Mouse (Mus musculus) liver, embryonic 11.5 days (tissue): ENCODE data around the gene Bex6. TPM values are rescaled to one million over a fixed set of nuclear protein-coding genes. Genes with fewer than 3 reads are reported as not detected.
"Not testable (repeated sequence)": the region's sequence is repeated elsewhere in the genome, so short reads cannot be mapped to it uniquely, and the experiment has no call there.

Experiments used
- ATAC-seq: fragments of 200-750 bp; cut with Nextera tagmentation; replicated peaks from 2 replicates; pipeline ENCODE4 v1.8.0; 2017; ENCODE audit warnings: moderate number of reproducible peaks, mild to moderate bottlenecking, moderate TSS enrichment, moderate library complexity; ENCODE audit not compliant: low FRiP score
- DNase-seq: peaks from one replicate; pipeline ENCODE4 v3.0.0-alpha.2; 2017; ENCODE audit warnings: low spot score
- H3K27ac ChIP-seq: fragments of 300-500 bp; sonication (generic); 2 replicates; pipeline ENCODE4 v1.5.1; 2014; ENCODE audit warnings: mild to moderate bottlenecking, low read depth, low read length, control low read depth
- H3K27me3 ChIP-seq: fragments of 300-500 bp; sonication (generic); replicated peaks from 2 replicates; pipeline ENCODE4 v1.6.1; 2014; ENCODE audit warnings: low read length, mixed read lengths; ENCODE audit not compliant: control insufficient read depth, insufficient read depth
- H3K36me3 ChIP-seq: fragments of 300-500 bp; sonication (generic); 2 replicates; pipeline ENCODE4 v1.6.1; 2014; ENCODE audit warnings: mild to moderate bottlenecking, low read length, moderate library complexity, mixed read lengths; ENCODE audit not compliant: control insufficient read depth, insufficient read depth
- H3K4me1 ChIP-seq: fragments of 300-500 bp; sonication (generic); replicated peaks from 2 replicates; pipeline ENCODE4 v1.6.1; 2014; ENCODE audit warnings: low read length, mixed read lengths; ENCODE audit not compliant: control insufficient read depth, insufficient read depth
- H3K4me2 ChIP-seq: fragments of 300-500 bp; sonication (generic); 2 replicates; pipeline ENCODE4 v1.6.1; 2014; ENCODE audit warnings: mild to moderate bottlenecking, control low read depth, moderate library complexity
- H3K4me3 ChIP-seq: fragments of 300-500 bp; sonication (generic); 2 replicates; pipeline ENCODE4 v1.5.1; 2014; ENCODE audit warnings: low read depth, low read length, control low read depth
- H3K9ac ChIP-seq: fragments of 300-500 bp; sonication (generic); 2 replicates; pipeline ENCODE4 v1.6.1; 2014; ENCODE audit warnings: low read depth, low read length, control low read depth
- H3K9me3 ChIP-seq: fragments of 300-500 bp; sonication (generic); 2 replicates; pipeline ENCODE4 v1.6.1; 2016; ENCODE audit warnings: low read length, inconsistent platforms, mixed read lengths; ENCODE audit not compliant: control insufficient read depth
- WGBS: fragments of 180-500 bp; shearing (Covaris S2); extraction: QIAGEN DNeasy Blood & Tissue Kit; methylation state at CpG from one replicate; pipeline ENCODE4 v1.1.7; 2014; 5-methylcytosine and 5-hydroxymethylcytosine counted together
- polyA plus RNA-seq: library from polyadenylated mRNA; unstranded; fragments of >200 nt; fragmentation: Nextera tagmentation; extraction: Ambion mirVana; gene quantifications from 2 replicates; pipeline ENCODE4 v1.2.1, GENCODE M21; 2014

Gene Bex6
- polyA plus RNA-seq, 1 experiment from 2014 or later, result 1.2 TPM

GRCm38 (mm10) chr16:32221803-32222202 lies 42.2 kb downstream of the Bex6 start:
- no peak for ATAC-seq
- Histone ChIP-seq H3K9me3 (no peaks in the 10 kb centered on the region), H3K4me3 (no peak overlapping the region), H3K9ac (no peak overlapping the region), H3K27ac (no peak overlapping the region), H3K36me3 (no peaks in the 10 kb centered on the region), H3K27me3 (no peaks in the 10 kb centered on the region), H3K4me2 (no peak overlapping the region), H3K4me1 (no peaks in the 10 kb centered on the region)
- WGBS, result 73% methylated on average over 4 of the region's 4 CpGs
- DNase-seq, result no peak

GRCm38 (mm10) chr16:32222399-32222798 lies 42.8 kb downstream of the Bex6 start:
- Histone ChIP-seq H3K9me3 (no peaks in the 10 kb centered on the region), H3K36me3 (no peaks in the 10 kb centered on the region), H3K4me3 (no peak overlapping the region), H3K27me3 (no peaks in the 10 kb centered on the region), H3K4me1 (no peaks in the 10 kb centered on the region), H3K4me2 (no peak overlapping the region), H3K9ac (no peak overlapping the region), H3K27ac (no peak overlapping the region)
- ATAC-seq (no peak), DNase-seq (no peak)

- H3K36me3 ChIP-seq, H3K27me3 ChIP-seq, DNase-seq, H3K9me3 ChIP-seq, H3K4me1 ChIP-seq, H3K27ac ChIP-seq, H3K4me3 ChIP-seq, H3K4me2 ChIP-seq, ATAC-seq, H3K9ac ChIP-seq: not testable (repeated sequence)
- 80% methylated on average over 3 of the region's 3 CpGs for WGBS
These were observed 52.4 kb downstream of the Bex6 start for GRCm38 (mm10) chr16:32232050-32232449.

Other genes starting within 250 kb of the Bex6 start
- 0.38 and 0.75 TPM in 2 replicates for gene Pigz, start 246.0 kb upstream of the Bex6 start, polyA plus RNA-seq
- gene 0610012G03Rik, start 231.3 kb upstream of the Bex6 start, polyA plus RNA-seq, result 86.1 and 93.7 TPM in 2 replicates
- 93.0 and 93.5 TPM in 2 replicates for gene Ncbp2, start 231.3 kb upstream of the Bex6 start, polyA plus RNA-seq
- gene Senp5, start 176.5 kb upstream of the Bex6 start, polyA plus RNA-seq, result 13.0 and 13.1 TPM in 2 replicates
- gene Pak2, start 100.5 kb upstream of the Bex6 start, polyA plus RNA-seq, result 30.0 and 32.9 TPM in 2 replicates
- 57.1 and 63.0 TPM in 2 replicates for gene Pigx, start 80.1 kb upstream of the Bex6 start, polyA plus RNA-seq
- gene Cep19, start 80.0 kb upstream of the Bex6 start, polyA plus RNA-seq, result 14.3 and 14.7 TPM in 2 replicates
- 34.4 and 35.4 TPM in 2 replicates for gene Nrros, start 14.2 kb upstream of the Bex6 start, polyA plus RNA-seq
- 13.0 and 13.3 TPM in 2 replicates for gene Fbxo45, start 67.3 kb downstream of the Bex6 start, polyA plus RNA-seq
- 22.0 and 23.2 TPM in 2 replicates for gene Wdr53, start 67.4 kb downstream of the Bex6 start, polyA plus RNA-seq
- not detected in 2 replicates for gene Smco1, start 91.6 kb downstream of the Bex6 start, polyA plus RNA-seq
- gene Rnf168, start 97.6 kb downstream of the Bex6 start, polyA plus RNA-seq, result 19.7 and 20.8 TPM in 2 replicates
- gene Ubxn7, start 152.4 kb downstream of the Bex6 start, polyA plus RNA-seq, result 13.7 and 15.3 TPM in 2 replicates
- not detected in 2 replicates for gene Tm4sf19, start 220.7 kb downstream of the Bex6 start, polyA plus RNA-seq
- 13.8 and 15.1 TPM in 2 replicates for gene Tctex1d2, start 239.9 kb downstream of the Bex6 start, polyA plus RNA-seq